ENCODE assay signal across 8 mouse cellular contexts in genomic region chr5:33021622-33022021, GRCm38 (mm10). TPM values are rescaled to one million over a fixed set of nuclear protein-coding genes. Genes with fewer than 3 reads are reported as not detected.
DNase-seq lines count a peak whose midpoint lies in the region; ATAC-seq and TF ChIP-seq lines count a peak whose summit lies in the region.

No protein-coding gene starts in this region.

- no peak for TF ChIP-seq CTCF in olfactory bulb, adult 2 months (IDR thresholded peaks at IDR 0.05; ENCODE audit: insufficient read depth, low read depth, low read length)

- H3K4me3 ChIP-seq in olfactory bulb, adult 2 months (ENCODE audit: insufficient read depth, low read depth, low read length) = 0 out of 2 replicates have a peak overlapping the region, but pooled peaks have one; percentile 25

- H3K27ac ChIP-seq in olfactory bulb, adult 2 months (ENCODE audit: insufficient read depth, low read depth, low read length) = no peak overlapping the region

- no peak for ATAC-seq in CD4-positive, CD25-positive, alpha-beta regulatory T cell, adult 4 months

- no peak for TF ChIP-seq POLR2A in olfactory bulb, adult 2 months (IDR thresholded peaks at IDR 0.05; ENCODE audit: insufficient read depth, low read depth, low read length)

- peak; percentile 73 for DNase-seq in CD4-positive, CD25-positive, alpha-beta regulatory T cell, adult 2 months (ENCODE audit: low read depth, low spot score)
- DNase-seq in layer of hippocampus, adult 9-11 months = peak; percentile 50
- DNase-seq in layer of hippocampus, postnatal 10 days (ENCODE audit: low spot score in 2 of 2) = no peak
- DNase-seq in heart, postnatal 4 days = peak; percentile 31
- DNase-seq in left cerebral cortex, adult 8-10 months (ENCODE audit: low spot score in 2 of 2) = no peak
- no peak for DNase-seq in left cerebral cortex, postnatal 14 days (ENCODE audit: low spot score in 2 of 2)

- intact Hi-C loops in left cerebral cortex, postnatal 14 days (cut with DNase I) = loop anchor here (10.0 kb wide), 1 partner anchor 67 kb away; no protein-coding TSS in a partner anchor

- WGBS in olfactory bulb, adult 2 months = 48% methylated on average over 2 of the region's 2 CpGs

- peaks cover 11% of the 10 kb centered on the region for H3K4me1 ChIP-seq in olfactory bulb, adult 2 months (ENCODE audit: control insufficient read depth, insufficient read depth, low read length)

RNA-seq across cellular contexts. Expression of gene Ywhah, which starts 3.0 kb away (rescaled TPM):
- polyA plus RNA-seq in CD4-positive, CD25-positive, alpha-beta regulatory T cell, adult 4 months (2017; shearing (Covaris generic)) = 100 to 1,000 TPM; 192 to 194 TPM
- total RNA-seq in layer of hippocampus, postnatal 10 days (2021) = 1,000 to 10,000 TPM; 1,193 to 1,271 TPM
- 100 to 1,000 TPM; 216 to 229 TPM for total RNA-seq in heart, postnatal 4 days (2021)
- 1,490 TPM in 1 of 2 replicates, not detected in the other for polyA plus RNA-seq in olfactory bulb, adult 2 months (2012; ENCODE audit: insufficient read depth, insufficient read length, low replicate concordance, missing spikeins)
- total RNA-seq in left cerebral cortex, adult 8-10 months (2022) = 1,000 to 10,000 TPM in 2 of 4 experiments, 100 to 1,000 TPM in 2; 903 to 1,086 (median 994) TPM
- 1,000 to 10,000 TPM; 1,147 to 1,287 TPM for total RNA-seq in left cerebral cortex, postnatal 14 days (2021)

Comparison
In these comparisons a context has a peak if more than half of its experiments do, and no peak if none do; other contexts are left out.
1. DNase-seq: peak in CD4-positive, CD25-positive, alpha-beta regulatory T cell, adult 2 months (single experiment), layer of hippocampus, adult 9-11 months (single experiment) and heart, postnatal 4 days (single experiment); none in layer of hippocampus, postnatal 10 days (0 of 2), left cerebral cortex, adult 8-10 months (0 of 2) and left cerebral cortex, postnatal 14 days (0 of 2).